Mouse (Mus musculus) thymus, adult 2 months (tissue): ENCODE measurements around the gene Gm21876.

ENCODE experiments used
- CTCF ChIP-seq: fragments of 200-500 bp; IDR thresholded peaks from 2 replicates; pipeline ENCODE4 v1.5.1; 2012; ENCODE audit warnings: mild to moderate bottlenecking, control low read depth, low read length, moderate library complexity, borderline replicate concordance; ENCODE audit not compliant: control insufficient read depth, poor library complexity, insufficient read depth; ENCODE audit errors: extremely low read depth
- POLR2A ChIP-seq: fragments of 200-500 bp; IDR thresholded peaks from 2 replicates; pipeline ENCODE4 v1.6.1; 2012; ENCODE audit warnings: mild to moderate bottlenecking, low read length, control low read depth, moderate library complexity; ENCODE audit not compliant: control insufficient read depth, poor library complexity, insufficient read depth; ENCODE audit errors: extremely low read depth

GRCm38 (mm10) chrX:21175553-21175952 is at the start of gene Gm21876:
- no peak for TF ChIP-seq POLR2A
- TF ChIP-seq CTCF = no peak
